Mouse (Mus musculus) left cerebral cortex, adult 2 months (tissue): Measurements from ENCODE around the gene Oxa1l. TPM values are rescaled to one million over a fixed set of nuclear protein-coding genes. Genes with fewer than 3 reads are reported as not detected.
"Not testable (repeated sequence)": the region's sequence is repeated elsewhere in the genome, so short reads cannot be mapped to it uniquely, and the experiment has no call there.

ENCODE experiments used
- DNase-seq, 2 experiments: peaks; one replicate each; pipeline ENCODE4 v3.0.0; 2021 to 2022; ENCODE audit warnings: low spot score in 2 of 2, mixed read lengths in 1 of 2; ENCODE audit errors: extremely low spot score in 1 of 2
- H3K27ac ChIP-seq: fragments of 200-600 bp; 2 replicates; pipeline ENCODE4 v1.8.1; 2022
- H3K4me3 ChIP-seq: fragments of 200-600 bp; 2 replicates; pipeline ENCODE4 v1.8.1; 2022
- CTCF ChIP-seq: fragments of 200-600 bp; IDR thresholded peaks from 2 replicates; pipeline ENCODE4 v1.8.1; 2022; ENCODE audit warnings: antibody characterized with exemption, mild to moderate bottlenecking, moderate library complexity
- intact Hi-C: fragments of 180-260 bp; cut with DNase I; formaldehyde crosslinking; loops from one replicate; pipeline ENCODE4 v1.15.1; 2025
- long read RNA-seq, 2 experiments: library from polyadenylated mRNA; stranded (forward); transcript quantifications; one replicate each; pipeline ENCODE4 v2.0.0; 2021; ENCODE audit warnings: borderline mapping rate in 2 of 2
- total RNA-seq, 2 experiments: library from RNA; stranded (reverse); gene quantifications; 2 replicates each; pipeline ENCODE4 v1.2.3; 2021

Gene Oxa1l
- total RNA-seq = 10 to 100 TPM; 49.1 to 51.1 TPM
- long read RNA-seq, experiment 1, transcript Oxa1l-201 (10 exons, 2,538 nt) = major isoform, 19 of 37 reads
- long read RNA-seq, experiment 1, partial matches to known transcripts = 14 of 37 reads
- long read RNA-seq, experiment 1, other reads (novel, unspliced or antisense) = 4 of 37 reads
- long read RNA-seq, experiment 2, transcript Oxa1l-201 (10 exons, 2,538 nt) = major isoform, 14 of 28 reads
- long read RNA-seq, experiment 2, partial matches to known transcripts = 8 of 28 reads
- long read RNA-seq, experiment 2, other reads (novel, unspliced or antisense) = 5 of 28 reads

GRCm38 (mm10) chr14:54360577-54361340, at the start of gene Oxa1l:
Gene Oxa1l, plus strand, starts transcription at chr14:54360834.
- DNase-seq = peak; percentile 92 to 97
- peak; percentile 14 for TF ChIP-seq CTCF
- Histone ChIP-seq H3K4me3 (peak within 1 kb of the TSS; percentile 98), H3K27ac (peak within 1 kb of the TSS; percentile 98)
- intact Hi-C loops = loop anchor here (2.0 kb wide), 1 partner anchor 102 kb away; no protein-coding TSS in a partner anchor

GRCm38 (mm10) chr14:54311763-54312162, 48.9 kb upstream of the Oxa1l start:
- no peak overlapping the region for H3K27ac ChIP-seq
- no peak overlapping the region for H3K4me3 ChIP-seq
- TF ChIP-seq CTCF = no peak
- no peak for DNase-seq
- intact Hi-C loops = no loop called here

GRCm38 (mm10) chr14:54321556-54322376, 38.9 kb upstream of the Oxa1l start:
- DNase-seq = no peak
- intact Hi-C loops = loop anchor here (10.0 kb wide), 1 partner anchor 257 kb away; no protein-coding TSS in a partner anchor
- no peak overlapping the region for H3K27ac ChIP-seq
- H3K4me3 ChIP-seq = no peak overlapping the region
- TF ChIP-seq CTCF = no peak

GRCm38 (mm10) chr14:54324486-54324885, 36.1 kb upstream of the Oxa1l start:
- Histone ChIP-seq H3K27ac (no peak overlapping the region), H3K4me3 (no peak overlapping the region)
- no peak for DNase-seq
- intact Hi-C loops = loop anchor here (10.0 kb wide), 1 partner anchor 260 kb away; no protein-coding TSS in a partner anchor
- TF ChIP-seq CTCF = no peak

GRCm38 (mm10) chr14:54328548-54328947, 32.1 kb upstream of the Oxa1l start:
- intact Hi-C loops = loop anchor here (10.0 kb wide), 1 partner anchor 264 kb away; no protein-coding TSS in a partner anchor
- no peak for DNase-seq
- Histone ChIP-seq H3K27ac (no peak overlapping the region), H3K4me3 (no peak overlapping the region)
- peak; percentile 45 for TF ChIP-seq CTCF

- intact Hi-C loops = loop anchor here (10.0 kb wide), 1 partner anchor 264 kb away; no protein-coding TSS in a partner anchor
- DNase-seq = no peak
- Histone ChIP-seq H3K4me3 (no peak overlapping the region), H3K27ac (no peak overlapping the region)
- TF ChIP-seq CTCF = no peak
Observed at GRCm38 (mm10) chr14:54329201-54329600, 31.4 kb upstream of the Oxa1l start.

GRCm38 (mm10) chr14:54331178-54331577, 29.5 kb upstream of the Oxa1l start:
- Histone ChIP-seq H3K27ac (no peak overlapping the region), H3K4me3 (no peak overlapping the region)
- no peak for TF ChIP-seq CTCF
- intact Hi-C loops = no loop called here
- no peak for DNase-seq

- Histone ChIP-seq H3K4me3 (no peak overlapping the region), H3K27ac (no peak overlapping the region)
- intact Hi-C loops = no loop called here
- TF ChIP-seq CTCF = no peak
- no peak for DNase-seq
Observed at GRCm38 (mm10) chr14:54332176-54333074, 28.2 kb upstream of the Oxa1l start.

- TF ChIP-seq CTCF = no peak
- no peak overlapping the region for H3K4me3 ChIP-seq
- DNase-seq = no peak
- intact Hi-C loops = no loop called here
- no peak overlapping the region for H3K27ac ChIP-seq
Observed at GRCm38 (mm10) chr14:54333452-54334189, 27.0 kb upstream of the Oxa1l start.

GRCm38 (mm10) chr14:54340836-54341235, 19.8 kb upstream of the Oxa1l start:
- no peak for DNase-seq
- no peak for TF ChIP-seq CTCF
- no peak overlapping the region for H3K4me3 ChIP-seq
- H3K27ac ChIP-seq = no peak overlapping the region
- intact Hi-C loops = no loop called here

- H3K27ac ChIP-seq = not testable (repeated sequence)
Observed at GRCm38 (mm10) chr14:54341807-54342206, 18.8 kb upstream of the Oxa1l start.

GRCm38 (mm10) chr14:54350773-54351541, 9.7 kb upstream of the Oxa1l start:
- intact Hi-C loops, H3K4me3 ChIP-seq, DNase-seq, H3K27ac ChIP-seq: not testable (repeated sequence)

More at GRCm38 (mm10) chr14:54341807-54342206, 18.8 kb upstream of the Oxa1l start:
- intact Hi-C loops, DNase-seq, H3K4me3 ChIP-seq: not testable (repeated sequence)
